Mouse (Mus musculus) myocyte (in vitro differentiated cells): Measurements from ENCODE around the gene Fcer1g.

Source experiments
- CEBPB ChIP-seq: IDR thresholded peaks from 2 replicates; pipeline ENCODE4 v1.6.1; 2011; ENCODE audit warnings: mild to moderate bottlenecking, moderate library complexity; ENCODE audit not compliant: poor library complexity, insufficient read depth, severe bottlenecking
- E2F4 ChIP-seq: IDR thresholded peaks from one replicate; pipeline ENCODE4 v1.6.1; 2011; ENCODE audit warnings: mild to moderate bottlenecking, control low read depth, moderate library complexity; ENCODE audit not compliant: insufficient read depth
- MAX ChIP-seq: IDR thresholded peaks from one replicate; pipeline ENCODE4 v1.6.1; 2011; ENCODE audit warnings: low read depth, mild to moderate bottlenecking, control low read depth
- MYOD1 ChIP-seq, 3 experiments: IDR thresholded peaks; one replicate each; pipeline ENCODE4 v1.6.1; 2011; ENCODE audit warnings: control low read depth in 2 of 3, low read depth in 2 of 3, mild to moderate bottlenecking in 2 of 3, moderate library complexity in 1 of 3; ENCODE audit not compliant: insufficient read length in 2 of 3, control insufficient read depth in 1 of 3
- MYOG ChIP-seq, 3 experiments: IDR thresholded peaks; one replicate each; pipeline ENCODE4 v1.6.1; 2011; ENCODE audit warnings: control low read depth in 2 of 3, low read depth in 2 of 3, mild to moderate bottlenecking in 2 of 3; ENCODE audit not compliant: insufficient read length in 2 of 3, control insufficient read depth in 1 of 3, insufficient read depth in 1 of 3
- POLR2A ChIP-seq: IDR thresholded peaks from one replicate; pipeline ENCODE4 v1.6.1; 2011; ENCODE audit warnings: low read depth, mild to moderate bottlenecking, control low read depth, moderate library complexity; ENCODE audit not compliant: insufficient read length
- POLR2AphosphoS2 ChIP-seq: IDR thresholded peaks from one replicate; pipeline ENCODE4 v1.6.1; 2011; ENCODE audit warnings: low read depth, control low read depth; ENCODE audit not compliant: insufficient read length
- REST ChIP-seq: IDR thresholded peaks from one replicate; pipeline ENCODE4 v1.6.1; 2011; ENCODE audit warnings: mild to moderate bottlenecking, control low read depth, moderate library complexity; ENCODE audit not compliant: insufficient read depth, insufficient read length
- SRF ChIP-seq: IDR thresholded peaks from one replicate; pipeline ENCODE4 v1.6.1; 2011; ENCODE audit warnings: low read depth; ENCODE audit not compliant: control insufficient read depth, insufficient read length
- TCF12 ChIP-seq: IDR thresholded peaks from one replicate; pipeline ENCODE4 v1.6.1; 2011; ENCODE audit warnings: mild to moderate bottlenecking, control low read depth; ENCODE audit not compliant: poor library complexity, insufficient read depth, severe bottlenecking
- TCF3 ChIP-seq: IDR thresholded peaks from one replicate; pipeline ENCODE4 v1.6.1; 2011; ENCODE audit warnings: low read depth, control low read depth; ENCODE audit not compliant: insufficient read length
- USF1 ChIP-seq: IDR thresholded peaks from one replicate; pipeline ENCODE4 v1.6.1; 2011; ENCODE audit warnings: low read depth, mild to moderate bottlenecking, control low read depth, moderate library complexity

GRCm38 (mm10) chr1:171251594-171252324 is 17.6 kb upstream of the Fcer1g start:
- peak; percentile 60 for TF ChIP-seq POLR2A
- no peak for TF ChIP-seq E2F4
- no peak for TF ChIP-seq USF1
- no peak for TF ChIP-seq MAX
- TF ChIP-seq TCF12 = no peak
- peak; percentile 49 for TF ChIP-seq POLR2AphosphoS2
- peak in 1 of 3 experiments; percentile 12 for TF ChIP-seq MYOD1 (IDR thresholded peaks at IDR 0.05; ENCODE audit: control insufficient read depth in 1 of 3, insufficient read length in 2 of 3, low read depth in 2 of 3)
- no peak for TF ChIP-seq REST
- TF ChIP-seq CEBPB = no peak
- TF ChIP-seq TCF3 = no peak
- peak in 1 of 3 experiments; percentile 34 for TF ChIP-seq MYOG (IDR thresholded peaks at IDR 0.05; ENCODE audit: control insufficient read depth in 1 of 3, insufficient read depth in 1 of 3, insufficient read length in 2 of 3, low read depth in 2 of 3)
- no peak for TF ChIP-seq SRF
